Mouse (Mus musculus): ENCODE measurements around the gene Vmn1r31. TPM values are rescaled to one million over a fixed set of nuclear protein-coding genes. Genes with fewer than 3 reads are reported as not detected.

Vmn1r31 gene
- total RNA-seq (2021) (not detected), polyA plus RNA-seq (2012; rRNA removed) (not detected in 2 replicates)
- long read RNA-seq: 0 reads

DNA sequence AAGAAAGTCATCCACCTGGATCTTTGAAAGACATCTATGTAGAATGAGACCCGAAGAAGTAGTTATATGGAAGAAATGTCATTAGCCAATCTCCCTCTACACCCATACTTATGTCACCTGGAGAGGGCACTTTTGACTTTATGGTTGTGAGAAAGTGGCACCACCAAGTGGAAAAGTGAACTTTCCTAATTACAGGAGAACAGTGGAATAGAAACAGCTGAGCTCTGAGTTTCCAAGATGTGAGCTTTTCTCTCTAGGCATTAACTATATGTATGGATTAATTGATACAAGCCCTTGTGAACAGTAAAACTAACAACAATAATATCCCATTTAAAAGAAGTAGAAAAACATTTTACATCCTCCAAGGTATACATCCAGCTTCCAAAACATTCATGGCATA, at the start of gene Vmn1r31:
Gene Vmn1r31 (minus strand): TSS at position 101 of the 400 bp plus-strand sequence.
- 85% methylated on average over 1 of the region's 1 CpGs for WGBS
- Histone ChIP-seq H3K9ac (ENCODE audit: low read depth, low read length) (no peak within 1 kb of the TSS), H3K4me3 (no peak within 1 kb of the TSS), H3K27ac (no peak within 1 kb of the TSS), H3K4me1 (ENCODE audit: control insufficient read depth, insufficient read depth, low read length) (no peaks in the 10 kb centered on the region), H3K27me3 (ENCODE audit: control insufficient read depth, insufficient read depth, low read length) (no peaks in the 10 kb centered on the region), H3K36me3 (ENCODE audit: control insufficient read depth, insufficient read depth, low read length) (no peaks in the 10 kb centered on the region), H3K79me2 (replicated peaks; ENCODE audit: control insufficient read depth, insufficient read depth, low read length) (no peaks in the 10 kb centered on the region)
- no peak for DNase-seq
- TF ChIP-seq EP300 (IDR thresholded peaks at IDR 0.05; ENCODE audit: insufficient read depth, low read depth, low read length) (no peak), CTCF (IDR thresholded peaks at IDR 0.05) (no peak), POLR2A (IDR thresholded peaks at IDR 0.05; ENCODE audit: insufficient read depth, low read depth, low read length) (no peak)
- intact Hi-C loops (cut with DNase I): loop anchor here (5.0 kb wide), 1 partner anchor 418 kb away; no protein-coding TSS in a partner anchor

DNA sequence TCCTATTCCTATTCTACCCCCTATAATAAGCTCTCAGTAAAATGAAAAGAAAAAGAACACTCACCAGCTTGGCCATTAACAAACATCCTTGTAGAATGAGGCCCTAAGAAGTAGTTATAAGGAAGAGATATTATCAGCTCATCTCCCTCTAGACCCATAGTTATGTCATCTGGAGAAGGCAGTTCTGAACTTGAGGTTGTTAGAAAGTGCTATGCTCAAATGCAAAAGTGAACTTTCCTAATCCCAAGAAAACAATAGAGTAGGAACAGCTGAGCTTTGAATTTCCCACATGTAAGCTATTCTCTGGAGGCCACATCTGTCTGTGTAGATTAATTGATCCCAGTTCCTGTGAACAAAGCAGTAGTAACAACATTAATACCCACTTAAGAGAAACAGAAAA, 31.8 kb downstream of the Vmn1r31 start, which contains the start of gene Vmn1r30:
Gene Vmn1r30 (minus strand): TSS at position 101 of the 400 bp plus-strand sequence.
- intact Hi-C loops (cut with DNase I): loop anchor here (10.0 kb wide), 1 partner anchor 458 kb away; the partner anchor contains the start of gene Vmn1r25
- H3K27ac ChIP-seq: no peak within 1 kb of the TSS
- H3K36me3 ChIP-seq (ENCODE audit: control insufficient read depth, insufficient read depth, low read length): no peaks in the 10 kb centered on the region
- no peak within 1 kb of the TSS for H3K9ac ChIP-seq (ENCODE audit: low read depth, low read length)
- H3K4me3 ChIP-seq: no peak within 1 kb of the TSS
- no peak for TF ChIP-seq POLR2A (IDR thresholded peaks at IDR 0.05; ENCODE audit: insufficient read depth, low read depth, low read length)
- no peak for TF ChIP-seq CTCF (IDR thresholded peaks at IDR 0.05)
- no peak for TF ChIP-seq EP300 (IDR thresholded peaks at IDR 0.05; ENCODE audit: insufficient read depth, low read depth, low read length)
- H3K4me1 ChIP-seq (ENCODE audit: control insufficient read depth, insufficient read depth, low read length): no peaks in the 10 kb centered on the region
- H3K27me3 ChIP-seq (ENCODE audit: control insufficient read depth, insufficient read depth, low read length): no peaks in the 10 kb centered on the region
- no peaks in the 10 kb centered on the region for H3K79me2 ChIP-seq (replicated peaks; ENCODE audit: control insufficient read depth, insufficient read depth, low read length)
- no peak for DNase-seq

Other genes with a start within 250 kb of the Vmn1r31 start
- not detected for gene Vmn1r28, start 213.3 kb downstream of the Vmn1r31 start, total RNA-seq (2021)
- not detected in 2 replicates for gene Vmn1r28, start 213.3 kb downstream of the Vmn1r31 start, polyA plus RNA-seq (2012; rRNA removed)
- gene Vmn1r29, start 173.8 kb downstream of the Vmn1r31 start, total RNA-seq (2021): not detected
- not detected in 2 replicates for gene Vmn1r29, start 173.8 kb downstream of the Vmn1r31 start, polyA plus RNA-seq (2012; rRNA removed)
- gene Vmn1r30, start 31.9 kb downstream of the Vmn1r31 start, total RNA-seq (2021): not detected
- gene Vmn1r30, start 31.9 kb downstream of the Vmn1r31 start, polyA plus RNA-seq (2012; rRNA removed): not detected in 2 replicates
- gene Abcg2, start 109.2 kb upstream of the Vmn1r31 start, total RNA-seq (2021): 10 to 100 TPM; 27.4 to 30.7 TPM
- gene Abcg2, start 109.2 kb upstream of the Vmn1r31 start, polyA plus RNA-seq (2012; rRNA removed): 12.8 and 19.4 TPM in 2 replicates

Data from heart, adult 2 months (tissue).